Mouse (Mus musculus): Measurements from ENCODE around the gene Hist1h3a. TPM values are rescaled to one million over a fixed set of nuclear protein-coding genes. Genes with fewer than 3 reads are reported as not detected.
"Not testable (repeated sequence)": the region's sequence is repeated elsewhere in the genome, so short reads cannot be mapped to it uniquely, and the experiment has no call there.

The Hist1h3a gene
- total RNA-seq (2021), result 100 to 1,000 TPM; 459 to 527 TPM
- long read RNA-seq, experiment 1, result 0 reads
- long read RNA-seq, experiment 2, result 0 reads

- peak; percentile 30 to 32 for DNase-seq (ENCODE audit: low spot score in 2 of 2)
Observed at GRCm38 (mm10) chr13:23761871-23762821, at the start of gene Hist1h3a. Gene Hist1h3a, minus strand, starts transcription at chr13:23762386.

- no peak for DNase-seq (ENCODE audit: low spot score in 2 of 2)
Observed at GRCm38 (mm10) chr13:23806422-23807052, 44.4 kb upstream of the Hist1h3a start, which contains the start of gene Slc17a2. Gene Slc17a2, plus strand, starts transcription at chr13:23806993.

GRCm38 (mm10) chr13:23804532-23804931 lies 42.3 kb upstream of the Hist1h3a start:
- DNase-seq (ENCODE audit: low spot score in 2 of 2), result no peak

- DNase-seq (ENCODE audit: low spot score in 2 of 2), result no peak
Observed at GRCm38 (mm10) chr13:23799405-23799804, 37.2 kb upstream of the Hist1h3a start.

GRCm38 (mm10) chr13:23792520-23792919 lies 30.3 kb upstream of the Hist1h3a start:
- DNase-seq (ENCODE audit: low spot score in 2 of 2), result peak in 1 of 2 experiments; percentile 16

GRCm38 (mm10) chr13:23779025-23779424 lies 16.8 kb upstream of the Hist1h3a start:
- no peak for DNase-seq (ENCODE audit: low spot score in 2 of 2)

GRCm38 (mm10) chr13:23778339-23778738 lies 16.2 kb upstream of the Hist1h3a start:
- DNase-seq (ENCODE audit: low spot score in 2 of 2), result no peak

- no peak for DNase-seq (ENCODE audit: low spot score in 2 of 2)
Observed at GRCm38 (mm10) chr13:23772561-23773313, 10.6 kb upstream of the Hist1h3a start.

GRCm38 (mm10) chr13:23769613-23770012 lies 7.4 kb upstream of the Hist1h3a start, which contains the start of gene Trim38:
Gene Trim38, plus strand, starts transcription at chr13:23769913.
- DNase-seq (ENCODE audit: low spot score in 2 of 2), result not testable (repeated sequence)

- DNase-seq (ENCODE audit: low spot score in 2 of 2), result no peak
Observed at GRCm38 (mm10) chr13:23768834-23769397, 6.7 kb upstream of the Hist1h3a start.

GRCm38 (mm10) chr13:23766772-23767171 lies 4.6 kb upstream of the Hist1h3a start:
- no peak for DNase-seq (ENCODE audit: low spot score in 2 of 2)

- no peak for DNase-seq (ENCODE audit: low spot score in 2 of 2)
Observed at GRCm38 (mm10) chr13:23765172-23765513, 3.0 kb upstream of the Hist1h3a start.

GRCm38 (mm10) chr13:23764324-23765171 lies 2.4 kb upstream of the Hist1h3a start:
- DNase-seq (ENCODE audit: low spot score in 2 of 2), result no peak

GRCm38 (mm10) chr13:23763586-23764323 lies 1.6 kb upstream of the Hist1h3a start, which contains the start of gene Hist1h1a:
Gene Hist1h1a, plus strand, starts transcription at chr13:23763666.
- DNase-seq (ENCODE audit: low spot score in 2 of 2), result peak; percentile 54 to 61

- no peak for DNase-seq (ENCODE audit: low spot score in 2 of 2)
Observed at GRCm38 (mm10) chr13:23763242-23763585, 1.0 kb upstream of the Hist1h3a start.

- peak; percentile 95 to 98 for DNase-seq (ENCODE audit: low spot score in 2 of 2)
Observed at GRCm38 (mm10) chr13:23760972-23761864, 968 bp downstream of the Hist1h3a start, which contains the start of gene Hist1h4a. Gene Hist1h4a, minus strand, starts transcription at chr13:23761230.

- DNase-seq (ENCODE audit: low spot score in 2 of 2), result no peak
Observed at GRCm38 (mm10) chr13:23760240-23760971, 1.8 kb downstream of the Hist1h3a start.

- DNase-seq (ENCODE audit: low spot score in 2 of 2), result no peak
Observed at GRCm38 (mm10) chr13:23759916-23760239, 2.3 kb downstream of the Hist1h3a start.
